Mouse (Mus musculus) ovary, adult 10 weeks (tissue): ENCODE data around the gene Tagln3. TPM values are rescaled to one million over a fixed set of nuclear protein-coding genes. Genes with fewer than 3 reads are reported as not detected.

ENCODE experiments used
- polyA plus RNA-seq: library from polyadenylated mRNA; stranded (reverse); fragments of 350-450 nt; fragmentation: Illumina TruSeq; extraction: RNeasy Lipid Tissue Mini Kit (QIAGEN cat#74804); gene quantifications from one replicate; pipeline ENCODE4 v1.2.3, GENCODE M21; 2014

The Tagln3 gene
- polyA plus RNA-seq: not detected

GRCm38 (mm10) chr16:45724061-45724741 lies at the start of gene Tagln3:
Gene Tagln3 (minus strand): TSS chr16:45724608.

DNA sequence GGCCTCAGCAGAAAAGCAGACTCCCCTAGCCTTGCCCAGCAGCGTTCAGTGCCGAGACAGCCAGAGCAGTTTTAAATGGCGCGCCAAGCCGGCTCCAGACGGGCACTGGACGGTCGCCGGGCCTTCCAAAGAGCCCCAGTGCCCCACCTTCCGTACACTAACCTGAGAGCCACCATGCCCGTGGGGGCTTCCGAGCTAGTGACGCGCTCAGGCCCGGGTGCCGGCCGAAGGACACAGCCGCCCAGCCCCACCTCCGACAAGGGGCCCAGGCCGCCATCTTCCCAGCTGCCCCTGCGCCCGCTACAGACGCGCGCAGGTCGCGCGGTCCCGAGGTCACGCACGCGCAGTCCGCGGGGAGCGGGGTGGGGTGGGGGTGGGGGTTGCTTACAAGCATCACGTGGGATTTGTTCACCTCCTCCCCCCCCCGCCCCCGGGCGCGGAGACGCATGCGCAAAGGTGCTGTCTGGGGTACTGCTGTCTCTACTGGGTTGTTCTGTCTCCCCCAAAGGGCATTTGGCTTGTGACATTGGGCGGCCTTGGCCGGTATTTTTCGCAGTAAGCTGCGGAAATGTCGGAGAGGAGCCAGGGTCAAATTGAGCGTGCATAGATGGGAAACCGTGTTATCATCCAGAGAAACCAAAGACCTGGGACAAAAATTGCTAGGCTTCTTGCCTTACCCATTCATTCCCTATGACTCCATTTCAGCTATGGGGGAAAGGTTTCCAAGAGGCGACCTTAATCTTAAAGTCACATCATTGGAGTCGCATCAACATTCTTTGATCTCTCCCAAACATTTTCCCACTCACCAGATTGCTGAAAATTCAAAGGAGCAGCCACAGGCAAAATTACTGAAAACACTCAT lies 18.4 kb upstream of the Tagln3 start, which contains the start of gene Abhd10:
Gene Abhd10 (minus strand): TSS at position 341 of the 862 bp plus-strand sequence.

DNA sequence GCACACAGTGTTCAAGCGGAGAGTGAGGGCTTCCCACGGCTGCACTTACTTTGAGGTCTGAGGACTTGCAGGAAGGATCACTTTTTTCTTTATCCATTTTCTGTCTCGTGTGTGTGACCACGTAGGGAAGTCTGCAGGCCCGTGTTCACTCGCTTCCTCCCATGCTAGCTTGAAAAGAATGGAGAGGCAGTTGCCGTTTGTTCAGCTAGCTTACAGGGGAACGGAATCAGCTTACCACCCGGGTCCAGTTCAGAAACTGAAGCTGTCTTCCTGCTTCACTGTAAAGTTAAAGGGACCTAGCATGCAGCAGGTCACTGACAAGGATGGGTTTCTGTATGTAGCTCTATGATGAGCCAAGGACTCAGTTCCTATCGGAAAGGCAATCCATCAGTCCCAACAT lies 30.9 kb downstream of the Tagln3 start, which contains the start of gene Tmprss7:
Gene Tmprss7 (minus strand): TSS at position 101 of the 400 bp plus-strand sequence.

Other genes starting within 250 kb of the Tagln3 start
- 2.2 TPM for gene Gm609, start 231.6 kb downstream of the Tagln3 start, polyA plus RNA-seq
- gene Gm17783, start 192.6 kb downstream of the Tagln3 start, polyA plus RNA-seq: not detected
- not detected for gene Slc9c1, start 189.3 kb downstream of the Tagln3 start, polyA plus RNA-seq
- 0.68 TPM for gene Gcsam, start 114.2 kb downstream of the Tagln3 start, polyA plus RNA-seq
- not detected for gene BC016579, start 70.5 kb downstream of the Tagln3 start, polyA plus RNA-seq
- gene Tmprss7, start 30.9 kb downstream of the Tagln3 start, polyA plus RNA-seq: not detected
- 29.8 TPM for gene Abhd10, start 18.3 kb upstream of the Tagln3 start, polyA plus RNA-seq
- 82.7 TPM for gene Phldb2, start 229.0 kb upstream of the Tagln3 start, polyA plus RNA-seq